Mouse (Mus musculus) left cerebral cortex, adult 2 months (tissue): ENCODE data around the gene Mafg. TPM values are rescaled to one million over a fixed set of nuclear protein-coding genes. Genes with fewer than 3 reads are reported as not detected.

Experiments used
- DNase-seq, 2 experiments: peaks; one replicate each; pipeline ENCODE4 v3.0.0; 2021 to 2022; ENCODE audit warnings: low spot score in 2 of 2, mixed read lengths in 1 of 2; ENCODE audit errors: extremely low spot score in 1 of 2
- H3K27ac ChIP-seq: fragments of 200-600 bp; 2 replicates; pipeline ENCODE4 v1.8.1; 2022
- H3K4me3 ChIP-seq: fragments of 200-600 bp; 2 replicates; pipeline ENCODE4 v1.8.1; 2022
- CTCF ChIP-seq: fragments of 200-600 bp; IDR thresholded peaks from 2 replicates; pipeline ENCODE4 v1.8.1; 2022; ENCODE audit warnings: antibody characterized with exemption, mild to moderate bottlenecking, moderate library complexity
- intact Hi-C: fragments of 180-260 bp; cut with DNase I; formaldehyde crosslinking; loops from one replicate; pipeline ENCODE4 v1.15.1; 2025
- total RNA-seq, 2 experiments: library from RNA; stranded (reverse); gene quantifications; 2 replicates each; pipeline ENCODE4 v1.2.3; 2021

The Mafg gene
- total RNA-seq, 2 experiments from 2014 or later = 104 to 107 TPM

DNA sequence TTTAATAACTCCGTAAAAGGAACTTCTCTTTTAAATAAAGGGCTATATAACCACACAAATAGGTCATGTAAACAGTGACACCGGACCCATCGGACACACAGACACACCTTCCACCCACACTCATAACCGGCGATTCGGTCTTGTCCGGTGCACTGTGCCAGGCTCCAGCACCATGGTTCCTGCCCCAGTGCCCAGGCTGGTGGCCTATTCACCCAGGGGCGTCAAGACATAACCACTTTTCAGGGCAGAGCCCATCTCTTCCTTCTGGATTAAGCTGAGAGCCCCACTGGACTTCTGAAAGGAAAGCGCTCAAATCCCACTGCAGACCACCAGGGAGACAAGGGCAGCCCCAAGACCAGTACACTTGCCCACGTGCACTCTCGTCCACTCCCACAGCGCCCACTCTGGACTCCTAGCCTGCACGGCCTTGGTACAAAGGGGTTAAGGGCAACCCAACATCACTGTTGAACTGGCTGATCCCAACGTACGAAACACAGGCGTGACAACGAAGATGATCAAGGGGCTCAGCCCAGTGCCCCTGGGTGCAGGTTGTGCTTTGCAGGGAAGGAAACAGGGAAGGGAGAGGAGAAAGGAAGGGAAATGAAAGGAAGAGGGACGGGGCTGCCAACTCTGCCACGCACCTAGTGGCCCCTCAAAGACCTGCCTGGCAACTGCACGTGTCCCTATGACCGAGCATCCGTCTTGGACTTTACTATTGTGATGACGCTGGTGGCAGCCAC is 4.6 kb downstream of the Mafg start:
- DNase-seq = no peak
- TF ChIP-seq CTCF = no peak
- no peak overlapping the region for H3K27ac ChIP-seq
- intact Hi-C loops = no loop called here
- H3K4me3 ChIP-seq = no peak overlapping the region

DNA sequence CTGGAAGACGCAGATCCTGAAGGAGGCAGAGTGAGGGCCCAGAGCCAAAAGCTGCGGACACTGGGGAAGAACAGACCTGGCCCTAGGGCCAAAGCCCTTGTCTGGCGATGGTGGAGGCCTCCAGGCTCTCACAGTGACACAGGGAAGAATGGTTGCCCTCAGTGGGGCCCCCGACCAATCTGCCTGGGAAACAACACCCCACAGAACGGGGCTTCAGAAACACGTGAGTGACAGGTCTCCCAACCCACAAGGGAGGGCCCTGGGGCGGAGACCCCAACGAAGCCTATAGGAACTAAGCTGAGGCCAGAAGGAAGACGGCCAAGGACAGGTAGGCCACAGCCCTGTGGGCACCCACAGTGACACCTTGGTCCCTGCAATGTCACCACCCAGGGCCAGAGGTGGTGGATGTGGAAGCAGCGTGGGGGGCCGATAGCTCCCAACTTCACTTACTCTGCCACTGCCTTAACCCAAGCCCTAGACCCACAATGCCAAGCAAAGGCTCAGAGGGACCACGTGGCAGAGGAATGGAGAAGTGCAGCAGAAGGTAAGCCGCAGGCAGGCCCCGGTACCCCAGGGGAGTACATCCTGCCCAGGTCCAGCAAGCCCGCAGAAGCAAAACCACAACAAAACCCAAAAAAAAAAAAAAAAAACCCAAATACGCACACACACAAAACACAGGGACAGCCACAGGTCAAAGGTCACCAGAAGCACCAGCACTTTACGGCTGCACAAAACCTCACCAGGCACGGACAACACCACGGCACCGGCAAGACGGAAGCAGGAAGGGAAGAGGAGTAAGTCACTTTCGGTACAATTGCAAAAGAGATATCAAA is 5.7 kb downstream of the Mafg start:
- no peak for TF ChIP-seq CTCF
- H3K4me3 ChIP-seq = no peak overlapping the region
- H3K27ac ChIP-seq = no peak overlapping the region
- intact Hi-C loops = no loop called here
- DNase-seq = no peak

DNA sequence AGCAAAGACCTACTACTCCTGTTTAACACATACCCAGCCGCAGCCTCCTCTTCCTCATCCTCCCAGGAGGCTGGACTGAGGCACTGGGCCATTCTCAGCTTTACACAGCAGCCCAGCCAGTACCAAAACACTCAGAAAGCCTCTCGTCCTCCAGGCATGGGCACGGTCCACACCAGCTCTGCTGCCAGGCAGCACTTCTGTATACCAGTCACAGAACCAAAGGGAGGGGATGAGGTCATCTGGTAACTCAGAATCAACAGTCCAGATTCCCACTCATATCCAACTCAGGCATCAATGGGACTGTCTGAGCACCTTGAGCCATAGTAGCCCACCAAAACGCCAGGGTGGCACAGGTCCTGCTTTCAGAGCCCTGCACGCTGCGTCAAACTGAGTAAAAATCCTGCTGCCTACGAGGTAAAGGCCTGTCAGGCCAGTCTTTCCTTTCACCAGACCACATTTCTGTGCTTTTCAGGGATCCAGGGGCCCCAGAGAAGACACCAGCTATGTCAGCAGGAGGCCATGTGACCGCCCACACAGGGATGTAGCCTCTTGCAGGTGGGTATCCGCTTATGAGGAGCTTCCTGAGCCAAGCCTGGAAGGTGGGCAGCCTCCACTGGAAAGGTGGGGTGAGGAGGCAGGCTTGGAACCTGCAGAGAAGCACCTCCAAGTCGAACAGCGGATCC is 6.5 kb downstream of the Mafg start:
- no peak for DNase-seq
- intact Hi-C loops = no loop called here
- no peak overlapping the region for H3K27ac ChIP-seq
- H3K4me3 ChIP-seq = no peak overlapping the region
- no peak for TF ChIP-seq CTCF

DNA sequence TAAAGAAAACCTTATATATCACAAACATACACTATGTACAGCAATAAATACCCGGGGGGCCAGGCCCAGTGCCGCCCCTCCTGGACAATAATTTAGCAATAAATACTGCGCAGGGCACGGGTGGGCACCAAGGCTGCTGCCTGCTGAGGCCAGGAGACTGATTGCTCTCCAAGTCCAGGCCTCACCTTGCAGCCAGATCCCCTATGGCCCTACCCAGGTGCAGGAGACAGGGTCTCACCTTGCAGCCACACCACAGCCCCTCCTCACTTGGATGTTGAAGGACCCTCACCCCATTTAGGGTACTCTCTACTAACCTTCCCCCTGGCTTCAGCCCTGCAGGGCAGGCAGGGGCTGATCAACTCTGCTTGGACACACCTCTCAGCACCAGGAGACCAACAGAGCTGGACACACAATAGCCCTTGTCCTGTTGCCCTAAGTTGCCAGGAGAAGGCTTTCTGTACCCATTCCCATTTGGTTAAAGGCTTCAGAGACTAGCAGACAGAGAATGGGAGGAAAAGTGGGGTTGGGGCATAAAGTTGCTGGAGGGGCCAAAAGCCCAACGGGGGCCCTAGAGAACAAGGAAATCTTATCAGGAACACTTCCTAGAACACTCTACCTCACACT is 8.1 kb downstream of the Mafg start, which contains the start of gene Sirt7:
Gene Sirt7 (minus strand): TSS at position 89 of the 624 bp plus-strand sequence.
- Histone ChIP-seq H3K27ac (peak within 1 kb of the TSS; percentile 89), H3K4me3 (peak within 1 kb of the TSS; percentile 88)
- no peak for DNase-seq
- intact Hi-C loops = loop anchor here (2.0 kb wide), 1 partner anchor 88 kb away; the partner anchor contains the start of genes Cenpx and Lrrc45
- TF ChIP-seq CTCF = no peak

DNA sequence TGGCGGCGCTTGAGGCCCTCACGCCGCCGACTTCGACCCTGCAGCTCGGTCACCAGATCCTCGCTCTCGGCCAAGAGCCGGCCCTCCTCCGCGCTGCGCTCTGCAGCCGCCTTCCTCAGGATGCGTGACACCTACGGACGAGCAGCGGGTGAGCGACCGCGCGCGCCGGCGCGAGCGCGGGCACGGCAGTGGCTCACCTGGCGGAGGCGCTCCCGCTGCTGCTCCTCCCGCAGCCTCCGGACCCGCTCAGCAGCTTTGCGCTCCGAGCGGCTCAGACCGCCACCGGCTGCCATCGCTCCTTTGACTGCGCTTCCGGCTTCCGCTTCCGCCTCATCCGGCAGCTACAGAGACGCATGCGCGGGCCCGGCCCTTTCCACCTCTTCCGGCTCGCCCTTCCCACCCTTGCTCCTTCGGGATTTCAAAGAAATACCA is 8.7 kb downstream of the Mafg start:
- Histone ChIP-seq H3K4me3 (peak overlapping the region; percentile 88), H3K27ac (peak overlapping the region; percentile 89)
- no peak for TF ChIP-seq CTCF
- intact Hi-C loops = loop anchor here (2.0 to 5.0 kb wide), 2 partner anchors 88 to 153 kb away; partner anchors contain the start of genes Cenpx and Lrrc45
- DNase-seq = peak; percentile 86

DNA sequence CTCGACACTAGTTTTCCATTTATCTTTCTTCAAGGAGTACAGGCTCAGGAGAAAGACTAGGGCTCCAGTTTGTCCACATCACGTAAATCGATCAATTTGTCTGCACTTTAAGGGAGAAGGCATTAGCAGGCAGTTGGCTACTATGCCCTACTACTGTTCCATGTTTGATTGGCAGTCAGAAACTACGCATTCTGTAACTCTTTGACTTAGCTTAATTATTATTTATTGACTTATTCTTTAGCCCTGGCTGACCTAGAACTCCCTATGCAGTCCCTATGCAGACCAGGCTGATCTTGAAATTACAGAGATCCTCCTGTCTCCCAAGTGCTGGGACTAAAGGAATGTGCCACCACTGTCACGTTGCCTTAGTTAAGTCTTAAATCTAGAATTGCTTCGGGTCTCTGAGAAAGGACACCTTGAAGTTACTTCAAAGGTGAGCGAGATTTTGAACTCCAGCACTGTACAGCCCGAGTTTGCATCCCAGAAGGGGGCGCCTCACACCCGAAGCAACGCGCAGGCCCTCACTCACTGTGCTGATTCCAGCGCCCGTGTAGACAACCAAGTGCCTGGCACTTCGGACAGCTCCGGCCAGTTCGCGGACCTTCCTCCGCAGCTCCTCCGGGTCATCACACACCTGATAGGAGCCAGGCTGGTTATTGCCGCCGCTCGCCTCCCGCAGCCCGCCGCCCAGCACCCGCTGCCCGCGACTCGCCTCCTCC is 9.3 kb downstream of the Mafg start:
- intact Hi-C loops = loop anchor here (2.0 to 5.0 kb wide), 2 partner anchors 89 to 153 kb away; partner anchors contain the start of genes Cenpx and Lrrc45
- DNase-seq = peak; percentile 52 to 64
- H3K4me3 ChIP-seq = peak overlapping the region; percentile 88
- TF ChIP-seq CTCF = peak; percentile 65
- peak overlapping the region; percentile 89 for H3K27ac ChIP-seq

DNA sequence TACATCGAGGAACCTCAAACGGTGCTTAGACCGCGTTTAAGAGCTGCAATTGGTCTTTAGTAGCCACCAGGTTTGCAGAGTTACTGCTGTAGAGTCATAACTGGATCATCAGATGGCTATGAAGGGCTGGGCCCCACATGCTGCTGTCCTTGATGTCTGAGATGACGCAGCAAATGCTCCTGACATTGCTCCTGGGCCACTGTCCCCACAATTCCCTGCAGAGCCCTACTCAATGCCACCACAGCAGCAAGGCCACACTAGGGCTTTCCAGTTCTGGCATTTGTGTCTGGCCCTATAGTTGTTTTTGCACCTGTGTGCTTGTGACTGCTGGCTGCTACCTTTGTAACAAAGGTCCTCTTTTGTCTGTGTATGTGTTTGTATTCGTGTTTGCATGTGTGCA is 10.6 kb downstream of the Mafg start:
- no peak for TF ChIP-seq CTCF
- no peak for DNase-seq
- intact Hi-C loops = loop anchor here (5.0 kb wide), 1 partner anchor 154 kb away; no protein-coding TSS in a partner anchor
- H3K27ac ChIP-seq = no peak overlapping the region
- no peak overlapping the region for H3K4me3 ChIP-seq

DNA sequence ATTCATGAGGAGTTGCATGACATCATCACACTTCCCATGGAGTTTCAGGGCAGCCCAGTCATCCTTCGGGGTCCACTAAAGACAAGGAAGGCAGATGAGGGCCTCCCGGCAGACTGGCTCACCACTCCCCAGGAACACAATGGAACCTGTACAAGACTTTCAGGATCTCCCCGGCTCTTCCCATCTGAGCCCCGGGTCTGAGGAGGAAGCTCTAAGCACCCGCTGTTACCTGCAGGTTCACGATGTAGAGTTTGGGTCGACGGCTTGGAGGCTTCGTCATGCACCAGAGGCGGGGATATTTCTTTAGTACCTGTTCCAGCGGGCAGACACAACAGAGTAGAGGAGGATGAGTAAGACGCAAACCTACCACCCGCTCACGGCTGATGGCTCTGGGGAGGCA is 13.2 kb downstream of the Mafg start:
- no peak overlapping the region for H3K4me3 ChIP-seq
- intact Hi-C loops = loop anchor here (5.0 kb wide), 1 partner anchor 157 kb away; no protein-coding TSS in a partner anchor
- no peak for DNase-seq
- H3K27ac ChIP-seq = no peak overlapping the region
- no peak for TF ChIP-seq CTCF

DNA sequence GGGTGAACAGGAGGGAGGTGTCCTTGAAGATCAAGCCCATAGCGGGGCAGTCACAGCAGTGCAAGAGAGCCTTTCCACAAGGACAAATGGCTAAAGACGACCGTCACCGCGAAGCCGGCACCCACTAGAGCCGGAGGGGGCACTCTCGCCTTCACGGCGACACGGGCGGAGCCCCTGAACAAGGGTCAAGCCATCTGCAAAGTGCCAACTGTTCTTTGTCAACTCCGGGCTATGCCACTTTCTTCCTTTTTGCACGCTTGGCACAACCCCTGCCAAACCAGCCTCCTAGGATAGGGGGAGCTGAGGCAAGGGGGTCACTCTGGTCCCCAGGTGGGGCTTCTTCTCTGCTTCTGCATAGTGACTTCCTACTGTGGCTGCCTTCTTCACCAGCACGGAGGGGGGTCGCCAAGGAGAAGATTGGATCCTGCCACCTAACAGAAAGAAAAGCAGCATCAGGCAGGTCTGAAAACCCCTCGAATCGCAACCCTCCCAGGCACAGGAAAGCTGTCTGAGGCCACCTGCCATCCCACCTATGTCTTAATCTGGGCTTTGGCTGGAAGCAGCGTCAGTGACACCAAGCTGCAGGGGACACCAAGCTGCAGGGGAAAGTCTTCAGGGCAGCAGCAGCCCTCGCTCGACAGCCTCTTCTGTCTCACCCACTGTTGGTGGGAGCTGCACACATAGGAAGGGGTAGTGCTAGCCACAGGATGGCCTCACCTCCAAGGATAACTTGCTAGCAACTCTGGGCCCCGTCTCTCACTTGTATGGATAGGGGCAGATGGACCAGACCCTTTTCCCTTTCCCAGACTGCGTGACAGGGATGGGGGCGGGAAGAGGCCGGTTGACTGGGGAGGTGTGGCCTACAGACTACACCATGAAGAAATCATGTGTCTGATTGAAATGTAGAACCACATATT is 14.5 kb downstream of the Mafg start:
- no peak for TF ChIP-seq CTCF
- H3K27ac ChIP-seq = no peak overlapping the region
- intact Hi-C loops = loop anchor here (5.0 kb wide), 1 partner anchor 132 kb away; no protein-coding TSS in a partner anchor
- no peak for DNase-seq
- H3K4me3 ChIP-seq = no peak overlapping the region
